ENCODE assay signal across 15 mouse cellular contexts in the genomic region with DNA sequence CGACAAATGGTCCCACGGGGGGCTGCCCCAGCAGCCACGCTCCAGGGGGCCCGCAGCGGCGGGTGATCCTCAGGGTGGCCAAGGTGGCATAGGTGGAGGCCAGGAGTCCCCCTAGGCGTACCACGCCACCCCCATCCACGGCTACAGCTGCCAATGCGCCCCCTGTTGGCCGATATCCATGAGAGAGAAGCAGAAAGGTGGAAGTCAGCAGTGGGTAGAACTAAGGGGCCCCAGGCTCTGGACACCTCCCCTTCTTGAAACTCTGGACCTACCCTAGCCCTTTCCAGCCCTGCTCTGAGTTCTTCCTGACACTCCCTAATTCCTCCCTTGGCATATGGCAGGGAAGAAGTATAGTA. TPM values are rescaled to one million over a fixed set of nuclear protein-coding genes. Genes with fewer than 3 reads are reported as not detected.
DNase-seq lines count a peak whose midpoint lies in the region; ATAC-seq and TF ChIP-seq lines count a peak whose summit lies in the region.
"Had no signal": no experiment of that assay in that cellular context is flagged by ENCODE, and none has a peak within 500 bp of the region (broad histone marks: within the 10 kb centered on the region; RNA-seq: fewer than 3 reads in every experiment).

No protein-coding gene starts in this region.

- TF ChIP-seq EP300 in lung, postnatal 0 days (IDR thresholded peaks at IDR 0.05), result no peak
- TF ChIP-seq EP300 in ES-Bruce4 (IDR thresholded peaks at IDR 0.05; ENCODE audit: insufficient read depth, low read depth, low read length), result no peak

- no peak for TF ChIP-seq POLR2A in ES-Bruce4 (IDR thresholded peaks at IDR 0.05; ENCODE audit: insufficient read depth, low read length)

- H3K36me3 ChIP-seq in intestine, postnatal 0 days (ENCODE audit: control insufficient read depth, insufficient read depth), result peaks cover 34% of the 10 kb centered on the region
- H3K36me3 ChIP-seq in intestine, embryonic 16.5 days (ENCODE audit: control insufficient read depth, insufficient read depth, low read length), result peaks cover 20% of the 10 kb centered on the region
- H3K36me3 ChIP-seq in lung, postnatal 0 days (ENCODE audit: insufficient read depth, low read length), result peaks cover 15% of the 10 kb centered on the region; the same call in 1 of the 2 replicates
- H3K36me3 ChIP-seq in ES-Bruce4 (ENCODE audit: control insufficient read depth, insufficient read depth, low read length, poor library complexity, severe bottlenecking), result no peaks in the 10 kb centered on the region

- H3K9me3 ChIP-seq in intestine, postnatal 0 days (ENCODE audit: control insufficient read depth), result no peaks in the 10 kb centered on the region
- no peaks in the 10 kb centered on the region for H3K9me3 ChIP-seq in intestine, embryonic 16.5 days (ENCODE audit: control insufficient read depth, low read length)
- H3K9me3 ChIP-seq in lung, postnatal 0 days (ENCODE audit: low read length), result no peaks in the 10 kb centered on the region
- H3K9me3 ChIP-seq in ES-Bruce4 (replicated peaks; ENCODE audit: control insufficient read depth, insufficient read depth, low read length, poor library complexity, severe bottlenecking), result no peaks in the 10 kb centered on the region
- H3K9me3 ChIP-seq: embryonic facial prominence, embryonic 12.5 days; kidney, embryonic 15.5 days; lung, embryonic 15.5 days; megakaryocyte, embryonic 14.5 days had no signal

- H3K4me1 ChIP-seq in intestine, postnatal 0 days (replicated peaks; ENCODE audit: control insufficient read depth, insufficient read depth, low read length), result no peaks in the 10 kb centered on the region
- H3K4me1 ChIP-seq in intestine, embryonic 16.5 days (ENCODE audit: control insufficient read depth, insufficient read depth, low read length), result peaks cover 14% of the 10 kb centered on the region
- H3K4me1 ChIP-seq in lung, postnatal 0 days (ENCODE audit: insufficient read depth, low read depth, low read length), result no peaks in the 10 kb centered on the region
- H3K4me1 ChIP-seq in ES-Bruce4 (ENCODE audit: control insufficient read depth, insufficient read depth, low read length), result no peaks in the 10 kb centered on the region

- H3K27ac ChIP-seq in intestine, postnatal 0 days (ENCODE audit: low read depth, low read length), result no peak overlapping the region
- H3K27ac ChIP-seq in intestine, embryonic 16.5 days (ENCODE audit: low read length), result no peak overlapping the region
- no peak overlapping the region for H3K27ac ChIP-seq in lung, postnatal 0 days (ENCODE audit: low read length)
- H3K27ac ChIP-seq in ES-Bruce4 (ENCODE audit: insufficient read depth, low read length), result no peak overlapping the region
- H3K27ac ChIP-seq: embryonic facial prominence, embryonic 12.5 days; kidney, embryonic 15.5 days; lung, embryonic 15.5 days had no signal

- H3K4me2 ChIP-seq in intestine, postnatal 0 days (replicated peaks; ENCODE audit: low read depth), result no peak overlapping the region
- H3K4me2 ChIP-seq in intestine, embryonic 16.5 days (ENCODE audit: low read depth, low read length), result no peak overlapping the region
- H3K4me2 ChIP-seq in lung, postnatal 0 days (replicated peaks; ENCODE audit: low read depth, low read length), result no peak overlapping the region
- H3K4me2 ChIP-seq: embryonic facial prominence, embryonic 12.5 days; kidney, embryonic 15.5 days; lung, embryonic 15.5 days had no signal

- no peak overlapping the region for H3K4me3 ChIP-seq in intestine, postnatal 0 days (ENCODE audit: low read depth, low read length)
- no peak overlapping the region for H3K4me3 ChIP-seq in intestine, embryonic 16.5 days (ENCODE audit: low read length)
- no peak overlapping the region for H3K4me3 ChIP-seq in lung, postnatal 0 days (ENCODE audit: low read depth, low read length)
- no peak overlapping the region for H3K4me3 ChIP-seq in ES-Bruce4 (ENCODE audit: low read depth, low read length)
- H3K4me3 ChIP-seq: embryonic facial prominence, embryonic 12.5 days; kidney, embryonic 15.5 days; lung, embryonic 15.5 days; megakaryocyte, embryonic 14.5 days had no signal

- 80% methylated on average over 11 of the region's 11 CpGs for WGBS in intestine, postnatal 0 days
- 76% methylated on average over 11 of the region's 11 CpGs for WGBS in intestine, embryonic 16.5 days
- WGBS in lung, postnatal 0 days, result 86% methylated on average over 10 of the region's 11 CpGs

- no peaks in the 10 kb centered on the region for H3K27me3 ChIP-seq in intestine, postnatal 0 days (replicated peaks; ENCODE audit: control insufficient read depth, insufficient read depth, low read length)
- no peaks in the 10 kb centered on the region for H3K27me3 ChIP-seq in intestine, embryonic 16.5 days (replicated peaks; ENCODE audit: control insufficient read depth, insufficient read depth, low read length)
- no peaks in the 10 kb centered on the region for H3K27me3 ChIP-seq in lung, postnatal 0 days (replicated peaks; ENCODE audit: insufficient read depth, low read length)
- H3K27me3 ChIP-seq in ES-Bruce4 (ENCODE audit: control insufficient read depth, insufficient read depth, low read length, poor library complexity, severe bottlenecking), result no peaks in the 10 kb centered on the region
- H3K27me3 ChIP-seq: embryonic facial prominence, embryonic 12.5 days; kidney, embryonic 15.5 days; lung, embryonic 15.5 days had no signal

- no peak for DNase-seq in lung, postnatal 0 days (ENCODE audit: low spot score)
- DNase-seq in lung, postnatal 25 days (ENCODE audit: low spot score), result no peak
- DNase-seq in thymus, postnatal 14 days, result peak; percentile 53
- DNase-seq: adrenal gland, postnatal 10 days; heart, postnatal 10 days had no signal

- no peak overlapping the region for H3K9ac ChIP-seq in intestine, postnatal 0 days (ENCODE audit: low read depth, low read length)
- H3K9ac ChIP-seq in intestine, embryonic 16.5 days (ENCODE audit: low read depth, low read length), result no peak overlapping the region
- no peak overlapping the region for H3K9ac ChIP-seq in lung, postnatal 0 days (replicated peaks; ENCODE audit: low read depth)
- H3K9ac ChIP-seq in ES-Bruce4 (ENCODE audit: low read depth, poor library complexity, severe bottlenecking), result no peak overlapping the region
- H3K9ac ChIP-seq: embryonic facial prominence, embryonic 12.5 days; kidney, embryonic 15.5 days; lung, embryonic 15.5 days had no signal

- peak; percentile 52 for TF ChIP-seq CTCF in intestine, postnatal 0 days (IDR thresholded peaks at IDR 0.05; ENCODE audit: low read depth)
- TF ChIP-seq CTCF in lung, postnatal 0 days (IDR thresholded peaks at IDR 0.05), result peak; percentile 30
- TF ChIP-seq CTCF in ES-Bruce4 (IDR thresholded peaks at IDR 0.05; ENCODE audit: low read depth, low read length), result peak; percentile 34

- ATAC-seq in intestine, postnatal 0 days, result no peak
- no peak for ATAC-seq in intestine, embryonic 16.5 days
- no peak for ATAC-seq in lung, postnatal 0 days
- ATAC-seq in activated CD4-positive, CD25-positive, alpha-beta regulatory T cell, adult 4 months, result no peak
- ATAC-seq: hindbrain, embryonic 16.5 days had no signal

RNA-seq across cellular contexts. Expression of gene Ccdc188, which starts 3.8 kb away (rescaled TPM):
- polyA plus RNA-seq in intestine, postnatal 0 days (2015; fragmentation: Nextera tagmentation; extraction: Ambion mirVana), result not detected in 2 replicates
- not detected in 2 replicates for polyA plus RNA-seq in intestine, embryonic 16.5 days (2015; fragmentation: Nextera tagmentation; extraction: Ambion mirVana)
- not detected in 2 replicates for polyA plus RNA-seq in lung, postnatal 0 days (2015; fragmentation: Nextera tagmentation; extraction: Ambion mirVana)
- polyA plus RNA-seq in ES-Bruce4 (2011; ENCODE audit: insufficient read depth, insufficient read length, low read depth, missing spikeins), result not detected in 2 replicates
- polyA plus RNA-seq in activated CD4-positive, CD25-positive, alpha-beta regulatory T cell, adult 4 months (2017; shearing (Covaris generic)), result not detected
- polyA plus RNA-seq: embryonic facial prominence, embryonic 12.5 days; hindbrain, embryonic 16.5 days; kidney, embryonic 15.5 days; lung, embryonic 15.5 days; urinary bladder, adult 2 months had no signal

RNA-seq across cellular contexts. Expression of gene Zdhhc8, which starts 13.4 kb away (rescaled TPM):
- 4.3 and 5.0 TPM in 2 replicates for polyA plus RNA-seq in intestine, postnatal 0 days (2015; fragmentation: Nextera tagmentation; extraction: Ambion mirVana)
- 4.1 TPM in 2 replicates for polyA plus RNA-seq in intestine, embryonic 16.5 days (2015; fragmentation: Nextera tagmentation; extraction: Ambion mirVana)
- 12.9 and 13.9 TPM in 2 replicates for polyA plus RNA-seq in lung, postnatal 0 days (2015; fragmentation: Nextera tagmentation; extraction: Ambion mirVana)
- 11.7 and 12.9 TPM in 2 replicates for polyA plus RNA-seq in ES-Bruce4 (2011; ENCODE audit: insufficient read depth, insufficient read length, low read depth, missing spikeins)
- 1 to 10 TPM; 1.7 to 2.7 TPM for polyA plus RNA-seq in activated CD4-positive, CD25-positive, alpha-beta regulatory T cell, adult 4 months (2017; shearing (Covaris generic))

RNA-seq across cellular contexts. Expression of gene Trmt2a, which starts 27.0 kb away (rescaled TPM):
- 26.1 and 28.7 TPM in 2 replicates for polyA plus RNA-seq in intestine, postnatal 0 days (2015; fragmentation: Nextera tagmentation; extraction: Ambion mirVana)
- polyA plus RNA-seq in intestine, embryonic 16.5 days (2015; fragmentation: Nextera tagmentation; extraction: Ambion mirVana), result 90.8 and 107 TPM in 2 replicates
- 39.2 and 39.7 TPM in 2 replicates for polyA plus RNA-seq in lung, postnatal 0 days (2015; fragmentation: Nextera tagmentation; extraction: Ambion mirVana)
- 46.1 and 51.7 TPM in 2 replicates for polyA plus RNA-seq in ES-Bruce4 (2011; ENCODE audit: insufficient read depth, insufficient read length, low read depth, missing spikeins)
- 10 to 100 TPM; 27.7 to 46.5 TPM for polyA plus RNA-seq in activated CD4-positive, CD25-positive, alpha-beta regulatory T cell, adult 4 months (2017; shearing (Covaris generic))

RNA-seq across cellular contexts. Expression of gene Ranbp1, which starts 27.0 kb away (rescaled TPM):
- 229 and 231 TPM in 2 replicates for polyA plus RNA-seq in intestine, postnatal 0 days (2015; fragmentation: Nextera tagmentation; extraction: Ambion mirVana)
- polyA plus RNA-seq in intestine, embryonic 16.5 days (2015; fragmentation: Nextera tagmentation; extraction: Ambion mirVana), result 419 and 484 TPM in 2 replicates
- 155 and 163 TPM in 2 replicates for polyA plus RNA-seq in lung, postnatal 0 days (2015; fragmentation: Nextera tagmentation; extraction: Ambion mirVana)
- polyA plus RNA-seq in ES-Bruce4 (2011; ENCODE audit: insufficient read depth, insufficient read length, low read depth, missing spikeins), result 500 and 515 TPM in 2 replicates
- polyA plus RNA-seq in activated CD4-positive, CD25-positive, alpha-beta regulatory T cell, adult 4 months (2017; shearing (Covaris generic)), result 100 to 1,000 TPM; 186 to 213 TPM

RNA-seq across cellular contexts. Expression of gene Gm49776, which starts 36.6 kb away (rescaled TPM):
- polyA plus RNA-seq in intestine, postnatal 0 days (2015; fragmentation: Nextera tagmentation; extraction: Ambion mirVana), result 1.2 and 1.5 TPM in 2 replicates
- polyA plus RNA-seq in intestine, embryonic 16.5 days (2015; fragmentation: Nextera tagmentation; extraction: Ambion mirVana), result 1.7 TPM in 1 of 2 replicates, not detected in the other
- polyA plus RNA-seq in lung, postnatal 0 days (2015; fragmentation: Nextera tagmentation; extraction: Ambion mirVana), result 2.2 and 2.5 TPM in 2 replicates
- not detected in 2 replicates for polyA plus RNA-seq in ES-Bruce4 (2011; ENCODE audit: insufficient read depth, insufficient read length, low read depth, missing spikeins)
- not detected for polyA plus RNA-seq in activated CD4-positive, CD25-positive, alpha-beta regulatory T cell, adult 4 months (2017; shearing (Covaris generic))
- polyA plus RNA-seq: hindbrain, embryonic 16.5 days; urinary bladder, adult 2 months had no signal
